Mouse (Mus musculus) cerebellum, postnatal 14 days (tissue): Measurements from ENCODE around the gene Atp5s.
A peak's percentile ranks its signal among the peaks of the same experiment; 100 is the strongest.

ENCODE experiments used
- DNase-seq, 2 experiments: peaks; one replicate each; pipeline ENCODE4 v3.0.0; 2021; ENCODE audit warnings: mixed read lengths in 2 of 2

Atp5s gene

DNA sequence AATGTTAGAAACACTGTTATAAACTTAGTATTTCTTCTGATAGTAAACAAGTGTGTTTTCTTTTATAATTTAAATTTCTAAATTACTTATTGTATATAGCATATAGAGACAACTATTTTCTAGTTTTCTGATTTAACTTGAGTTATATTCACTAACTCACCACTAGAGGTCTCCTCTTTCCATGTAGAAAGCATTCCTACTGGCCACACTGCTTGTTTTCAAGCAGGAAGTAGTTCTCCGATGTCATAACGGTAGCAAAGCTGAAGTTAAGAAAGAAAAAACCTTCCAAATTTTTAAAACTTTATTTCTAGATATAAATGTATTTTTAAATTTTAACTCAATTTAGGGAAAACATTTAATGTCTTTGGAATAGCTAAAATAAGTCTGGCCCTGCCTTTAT, 8.8 kb downstream of the Atp5s start:
- DNase-seq = peak in 1 of 2 experiments; percentile 23

DNA sequence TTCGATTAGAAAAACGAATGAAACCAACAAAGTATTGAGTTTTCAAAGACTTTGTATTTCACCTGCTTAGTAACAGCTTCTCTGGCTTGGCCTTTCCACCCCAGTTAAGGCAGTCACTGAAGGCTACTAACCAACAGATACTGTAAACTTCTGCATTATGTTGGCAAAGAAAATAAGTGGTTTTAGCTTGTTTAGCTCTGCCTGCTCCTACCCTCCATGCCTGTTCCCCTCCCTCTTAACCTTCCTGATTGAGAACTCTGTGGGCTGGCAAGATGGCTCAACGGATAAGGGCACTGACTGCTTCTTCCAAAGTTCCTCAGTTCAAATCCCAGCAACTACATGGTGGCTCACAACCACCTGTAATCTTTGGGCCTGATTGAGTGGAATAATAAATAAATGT, 9.2 kb downstream of the Atp5s start:
- DNase-seq = no peak

DNA sequence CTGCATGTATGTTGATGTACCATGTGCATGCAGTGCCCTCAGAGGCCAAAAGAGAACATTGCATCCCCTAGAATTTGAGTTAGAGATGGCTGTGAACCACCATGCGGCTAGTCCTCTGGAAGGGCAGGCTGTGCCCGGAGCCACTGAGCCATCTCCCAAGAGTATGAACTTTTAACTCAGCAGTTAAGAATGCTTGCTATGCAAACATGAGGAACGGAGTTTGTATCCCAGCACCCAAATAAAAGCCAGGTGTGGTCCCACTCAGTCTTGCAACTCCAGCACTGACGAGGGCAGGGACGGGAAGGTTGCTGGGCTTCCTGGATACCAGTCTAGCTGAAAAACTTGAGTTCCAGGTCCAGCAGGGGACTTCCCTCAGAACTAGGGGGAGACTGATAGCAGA, 17.2 kb downstream of the Atp5s start:
- DNase-seq = no peak

DNA sequence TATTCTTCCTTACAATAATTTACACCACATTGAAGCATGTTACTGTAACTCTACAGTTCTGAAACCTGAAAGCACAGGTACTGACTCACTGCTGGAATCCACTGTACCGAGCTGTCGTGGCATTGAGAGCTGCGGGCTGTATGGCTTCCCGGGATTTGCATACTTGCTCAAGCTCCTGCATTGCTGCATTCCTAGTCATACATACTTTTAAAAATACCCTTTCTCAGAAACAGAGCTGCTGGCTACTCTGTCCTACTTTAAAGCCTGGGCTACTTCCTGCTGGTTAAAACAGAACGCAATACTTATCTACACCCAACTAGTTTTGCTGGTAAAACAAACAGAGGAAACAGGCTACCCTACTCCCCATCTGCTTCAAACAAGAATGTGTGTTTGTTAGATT, 19.4 kb downstream of the Atp5s start:
- no peak for DNase-seq

DNA sequence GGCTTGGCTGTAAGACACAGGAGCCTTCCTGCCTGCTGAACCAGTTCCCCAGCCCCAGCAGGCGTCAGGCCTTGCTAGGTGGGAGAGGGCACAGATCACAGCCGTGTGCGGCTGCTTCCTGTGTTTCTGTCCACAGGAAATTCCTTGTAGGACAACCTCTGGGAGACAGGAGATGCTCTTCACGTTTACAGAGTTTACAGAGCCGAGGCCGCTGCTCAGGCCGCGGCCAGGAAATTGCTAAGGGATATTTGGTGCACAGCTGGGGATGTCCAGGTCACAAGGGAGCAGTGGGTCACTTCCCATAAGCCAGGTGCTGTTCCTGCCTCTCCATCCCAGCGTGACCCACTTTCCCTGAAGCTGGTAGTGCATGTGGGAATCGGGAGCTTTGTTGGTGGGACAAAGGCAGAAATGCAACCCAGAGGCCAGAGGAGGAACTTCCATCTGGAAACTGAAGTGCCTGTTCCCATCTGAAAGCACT, 27.2 kb downstream of the Atp5s start:
- no peak for DNase-seq

DNA sequence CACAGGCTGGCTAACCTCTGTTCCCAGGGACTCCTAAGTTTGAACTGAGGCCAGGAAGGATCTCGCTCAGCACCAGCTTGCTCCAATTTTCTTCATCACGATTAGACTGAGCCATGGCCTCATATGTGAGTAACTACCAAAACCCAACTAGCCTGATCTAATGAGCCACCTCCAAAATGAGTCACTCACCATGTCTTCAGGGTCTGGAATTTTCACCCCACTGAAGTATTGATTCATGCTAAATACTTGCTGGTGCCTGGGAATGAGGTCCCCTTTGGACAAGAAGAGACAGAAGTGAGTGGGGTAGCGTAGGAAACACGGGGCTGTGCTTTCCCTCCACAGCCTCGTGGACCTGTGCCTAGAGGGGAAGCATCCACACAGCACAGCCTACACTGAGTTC, 29.2 kb downstream of the Atp5s start:
- DNase-seq = no peak

DNA sequence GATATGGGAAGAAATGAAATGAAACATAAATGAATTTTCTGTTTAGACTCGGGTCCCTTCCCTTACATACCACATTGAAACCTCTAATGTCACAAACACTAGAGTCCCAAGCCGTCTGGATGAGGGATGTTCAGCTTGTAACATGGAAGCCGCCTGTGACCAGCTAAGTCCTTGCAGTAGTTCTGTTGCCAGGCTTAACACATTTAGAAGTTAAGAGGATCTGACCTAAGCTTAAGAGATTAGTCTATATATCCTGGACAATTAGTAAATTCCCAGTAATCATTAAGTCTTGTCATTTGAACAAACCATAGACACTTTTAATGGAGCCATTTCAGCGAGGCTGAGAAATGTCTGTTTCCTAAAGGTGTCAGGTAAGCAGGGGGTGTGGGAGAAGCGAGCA, 31.3 kb downstream of the Atp5s start:
- DNase-seq = no peak

GRCm38 (mm10) chr12:69757418-69758141, 32.8 kb downstream of the Atp5s start:
- peak; percentile 92 for DNase-seq

- peak; percentile 54 to 55 for DNase-seq
Observed at GRCm38 (mm10) chr12:69758221-69759185, 33.8 kb downstream of the Atp5s start.

- no peak for DNase-seq
Observed at GRCm38 (mm10) chr12:69759267-69759885, 34.6 kb downstream of the Atp5s start.

DNA sequence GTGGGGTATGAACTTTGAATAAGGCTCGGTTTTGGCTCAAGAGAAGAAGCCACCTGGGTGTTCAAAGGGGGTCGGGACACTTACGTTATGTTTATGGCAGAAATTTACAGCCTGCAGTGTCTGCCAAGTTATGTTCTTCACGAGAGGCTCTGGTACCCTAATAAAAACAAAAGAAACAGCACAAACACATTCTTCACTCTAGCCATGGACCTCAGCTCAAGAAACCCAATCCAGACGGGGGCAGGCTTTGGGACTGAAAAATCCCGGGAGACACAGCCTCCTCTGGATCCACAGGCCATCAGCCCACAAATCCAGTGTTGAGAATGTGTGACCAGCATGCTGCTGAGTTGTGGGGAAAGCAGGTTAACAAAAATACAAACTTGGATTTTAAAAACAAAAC, 35.3 kb downstream of the Atp5s start:
- no peak for DNase-seq

DNA sequence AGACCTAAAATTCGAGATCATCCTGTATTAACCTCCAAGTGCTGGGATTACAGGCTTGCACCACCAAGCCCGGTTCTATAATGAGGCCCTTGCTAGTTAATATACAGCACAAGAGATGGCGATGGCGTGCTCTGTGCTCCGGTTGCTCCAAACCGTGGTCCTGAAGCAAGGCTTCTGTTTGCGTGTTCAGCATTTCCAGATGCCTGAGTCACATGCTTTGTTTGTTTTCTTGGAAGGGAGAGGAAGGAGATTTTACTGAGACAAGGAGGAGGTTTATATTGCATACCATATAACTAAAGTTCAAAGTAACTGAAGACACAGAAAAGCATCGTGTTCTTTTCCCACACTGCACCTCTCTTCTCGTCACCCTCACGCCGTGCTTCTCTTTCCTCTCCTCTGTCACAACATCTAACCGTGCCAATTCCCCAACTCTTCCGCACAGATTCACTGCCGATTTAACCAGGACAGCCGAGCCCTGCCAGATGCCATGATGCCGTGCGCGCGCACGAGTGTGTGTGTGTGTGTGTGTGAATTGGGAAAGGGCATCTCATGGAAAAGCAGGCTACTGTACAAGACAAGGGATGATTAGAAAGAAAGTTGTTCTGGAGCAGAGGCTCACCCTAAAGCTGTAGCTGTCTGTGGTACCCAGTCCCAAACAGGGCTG, 36.1 kb downstream of the Atp5s start:
- DNase-seq = peak in 1 of 2 experiments; percentile 37

DNA sequence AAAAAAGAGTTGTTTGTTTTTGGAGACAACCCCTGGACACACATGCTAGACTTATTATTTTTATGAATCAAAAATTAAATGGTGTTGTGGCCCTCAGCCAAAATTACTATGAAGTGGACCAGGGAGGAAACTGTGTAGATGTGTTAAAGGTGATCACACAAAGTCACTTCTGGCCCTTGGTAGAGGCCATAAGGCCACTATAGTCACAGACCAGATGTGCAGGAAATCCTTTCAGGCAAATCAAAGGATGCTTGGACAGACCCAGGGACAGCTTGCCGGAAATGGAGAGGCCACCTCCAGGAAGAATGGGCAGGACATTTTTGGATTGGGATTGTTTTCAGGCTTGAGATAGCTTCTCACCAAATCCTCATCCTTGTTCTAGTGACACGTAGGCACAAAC, 36.9 kb downstream of the Atp5s start:
- no peak for DNase-seq

- peak in 1 of 2 experiments; percentile 21 for DNase-seq
Observed at GRCm38 (mm10) chr12:69765543-69765942, 40.8 kb downstream of the Atp5s start.

GRCm38 (mm10) chr12:69766185-69766904, 41.6 kb downstream of the Atp5s start:
- no peak for DNase-seq

DNA sequence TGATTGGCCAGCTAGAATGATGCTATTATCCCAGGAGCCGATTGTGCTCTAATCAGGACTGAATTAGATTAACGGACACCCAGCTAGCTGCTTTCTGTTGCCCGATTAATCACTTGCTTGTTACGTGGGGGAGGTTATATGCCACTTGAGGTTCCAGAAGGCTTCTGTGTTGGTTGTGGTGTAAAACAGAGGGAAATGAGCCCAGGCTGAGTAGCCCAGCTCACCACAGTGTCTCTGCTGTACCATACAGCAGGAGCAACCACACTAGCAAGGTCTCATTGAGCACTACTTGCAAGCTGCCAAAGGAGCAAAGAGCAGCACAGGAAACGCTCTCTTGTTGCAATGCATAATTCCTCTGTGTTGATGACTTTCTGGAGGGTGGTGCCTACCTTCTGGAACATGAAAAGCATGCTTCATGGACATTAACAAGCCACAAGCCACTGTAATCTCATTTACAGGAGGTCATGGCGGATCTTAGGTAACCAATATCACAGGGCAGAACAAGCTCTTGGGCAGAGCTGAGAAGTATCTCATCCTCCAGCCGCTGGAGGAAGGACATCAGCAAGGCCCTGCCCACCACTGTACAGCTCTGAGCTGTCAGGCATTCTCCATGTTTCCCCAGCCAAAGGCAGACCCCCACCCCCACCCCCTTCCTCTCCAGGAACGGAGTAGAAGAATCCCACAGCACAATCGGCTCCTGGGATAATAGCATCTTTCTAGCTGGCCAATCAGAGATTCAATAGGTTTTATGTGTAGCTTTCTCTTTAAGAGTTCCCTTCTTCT, 42.9 kb downstream of the Atp5s start:
- no peak for DNase-seq

DNA sequence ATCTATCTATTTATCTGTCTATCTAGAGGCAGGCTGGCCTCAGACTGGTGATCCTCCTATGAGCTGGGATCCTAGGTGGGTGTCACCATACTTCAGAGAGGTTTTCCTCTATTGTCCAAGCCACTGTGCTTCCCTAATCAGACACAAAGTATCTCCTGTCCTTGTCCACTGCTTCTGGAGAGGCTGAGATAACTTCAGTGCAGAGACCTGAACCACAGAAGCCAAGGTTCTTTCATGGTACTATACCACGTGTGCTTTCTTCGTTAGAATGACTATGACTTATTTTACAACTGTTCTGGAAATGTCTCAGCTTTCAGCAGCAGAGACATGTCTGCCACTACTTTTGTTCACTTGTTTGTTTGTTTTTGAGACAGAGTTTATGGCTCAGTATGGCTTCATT, 44.1 kb downstream of the Atp5s start:
- no peak for DNase-seq

- DNase-seq = no peak
Observed at GRCm38 (mm10) chr12:69776607-69777340, 52.0 kb downstream of the Atp5s start.

GRCm38 (mm10) chr12:69777341-69777730, 52.6 kb downstream of the Atp5s start:
- DNase-seq = no peak

DNA sequence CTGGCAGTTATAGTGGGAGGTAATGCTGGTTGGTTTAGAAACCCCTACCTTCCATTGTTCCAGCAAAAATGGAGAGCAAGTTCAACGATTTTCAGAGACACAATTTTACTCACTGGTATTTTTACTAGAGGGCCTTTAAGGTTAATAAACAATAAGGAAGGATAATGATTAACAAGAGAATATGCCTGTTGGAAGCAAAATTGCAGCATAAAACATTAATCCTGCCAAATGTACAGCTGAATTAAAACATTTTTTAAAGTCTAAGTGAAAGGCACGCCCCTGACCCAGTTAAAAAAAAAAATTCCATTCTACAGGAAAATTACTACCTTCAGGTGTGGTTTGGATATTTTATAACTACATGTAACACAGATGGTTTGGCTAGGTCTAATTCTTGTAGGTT, 53.2 kb downstream of the Atp5s start:
- DNase-seq = no peak

GRCm38 (mm10) chr12:69781480-69781879, 56.7 kb downstream of the Atp5s start:
- DNase-seq = no peak
